Mouse (Mus musculus) kidney, adult 2 months (tissue): ENCODE results near the gene Cmc4. TPM values are rescaled to one million over a fixed set of nuclear protein-coding genes. Genes with fewer than 3 reads are reported as not detected.

Experiments
- DNase-seq: peaks from one replicate; pipeline ENCODE4 v3.0.0; 2021
- H3K27ac ChIP-seq: fragments of 200-500 bp; 2 replicates; pipeline ENCODE4 v1.5.1; 2012; ENCODE audit warnings: low read depth, low read length, control low read depth, inconsistent platforms; ENCODE audit not compliant: insufficient read depth
- H3K27me3 ChIP-seq: fragments of 200-500 bp; replicated peaks from 2 replicates; pipeline ENCODE4 v1.6.1; 2012; ENCODE audit warnings: mild to moderate bottlenecking, moderate library complexity, low read length, inconsistent platforms; ENCODE audit not compliant: control insufficient read depth, insufficient read depth
- H3K36me3 ChIP-seq: fragments of 200-500 bp; 2 replicates; pipeline ENCODE4 v1.6.1; 2012; ENCODE audit warnings: mild to moderate bottlenecking, moderate library complexity, low read length, inconsistent platforms; ENCODE audit not compliant: control insufficient read depth, insufficient read depth
- H3K4me1 ChIP-seq: fragments of 200-500 bp; 2 replicates; pipeline ENCODE4 v1.6.1; 2011; ENCODE audit warnings: low read length; ENCODE audit not compliant: control insufficient read depth, insufficient read depth
- H3K4me3 ChIP-seq: fragments of 200-500 bp; 2 replicates; pipeline ENCODE4 v1.5.1; 2011; ENCODE audit warnings: mild to moderate bottlenecking, low read depth, low read length, control low read depth; ENCODE audit not compliant: insufficient read depth
- CTCF ChIP-seq: fragments of 200-500 bp; conservative IDR thresholded peaks from 2 replicates; pipeline ENCODE4 v1.5.1; 2011; ENCODE audit warnings: low read depth, mild to moderate bottlenecking, control low read depth, low read length, moderate library complexity, mixed read lengths; ENCODE audit not compliant: insufficient read depth, insufficient read length
- POLR2A ChIP-seq: fragments of 200-500 bp; IDR thresholded peaks from one replicate; pipeline ENCODE4 v1.6.1; 2011; ENCODE audit warnings: low read depth, low read length, control low read depth
- WGBS: fragments of 180-500 bp; shearing (Covaris S2); methylation state at CpG from one replicate; pipeline ENCODE4 v1.1.7; 2018; 5-methylcytosine and 5-hydroxymethylcytosine counted together
- polyA plus RNA-seq: library from polyadenylated mRNA; depleted of rRNA; stranded (reverse); fragments of >200 nt; gene quantifications from 2 replicates; pipeline ENCODE4 v1.2.3, GENCODE M21; 2012; rRNA removed

Cmc4 gene
- polyA plus RNA-seq, 1 experiment, result 5.8 TPM

DNA sequence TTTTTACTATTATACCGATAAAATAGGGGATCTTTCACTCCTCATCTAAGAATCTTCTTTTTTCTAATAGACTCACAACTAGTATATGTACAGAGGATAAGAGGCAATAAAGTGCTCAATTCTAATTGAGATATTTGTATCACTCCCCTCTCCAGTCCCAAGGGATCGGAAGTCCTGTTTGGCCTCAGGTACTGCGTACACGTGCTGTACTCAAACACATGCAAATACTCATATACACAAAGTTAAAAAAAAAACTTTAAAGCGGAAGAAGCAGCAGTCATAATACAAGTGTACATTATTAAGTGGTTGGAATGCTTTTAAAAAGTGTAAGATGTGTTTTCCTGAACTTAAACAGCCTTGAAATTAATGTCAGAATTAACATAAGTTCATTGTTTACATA lies 34.7 kb downstream of the Cmc4 start:
- Histone ChIP-seq H3K27me3 (no peaks in the 10 kb centered on the region), H3K4me3 (peak overlapping the region; percentile 86; the same call in 1 of the 2 replicates), H3K27ac (peak overlapping the region; percentile 83; the same call in 1 of the 2 replicates), H3K4me1 (no peaks in the 10 kb centered on the region; the same call in 1 of the 2 replicates), H3K36me3 (no peaks in the 10 kb centered on the region)
- 57% methylated on average over 5 of the region's 5 CpGs for WGBS
- TF ChIP-seq POLR2A, result no peak
- TF ChIP-seq CTCF, result no peak
- no peak for DNase-seq

GRCm38 (mm10) chrX:75381176-75381575 lies 35.2 kb downstream of the Cmc4 start:
- H3K27me3 ChIP-seq, result no peaks in the 10 kb centered on the region
- H3K4me3 ChIP-seq, result no peak overlapping the region
- H3K36me3 ChIP-seq, result no peaks in the 10 kb centered on the region
- no peaks in the 10 kb centered on the region; the same call in 1 of the 2 replicates for H3K4me1 ChIP-seq
- H3K27ac ChIP-seq, result no peak overlapping the region
- TF ChIP-seq POLR2A (no peak), CTCF (no peak)
- 84% methylated on average over 1 of the region's 1 CpGs for WGBS
- DNase-seq, result no peak

DNA sequence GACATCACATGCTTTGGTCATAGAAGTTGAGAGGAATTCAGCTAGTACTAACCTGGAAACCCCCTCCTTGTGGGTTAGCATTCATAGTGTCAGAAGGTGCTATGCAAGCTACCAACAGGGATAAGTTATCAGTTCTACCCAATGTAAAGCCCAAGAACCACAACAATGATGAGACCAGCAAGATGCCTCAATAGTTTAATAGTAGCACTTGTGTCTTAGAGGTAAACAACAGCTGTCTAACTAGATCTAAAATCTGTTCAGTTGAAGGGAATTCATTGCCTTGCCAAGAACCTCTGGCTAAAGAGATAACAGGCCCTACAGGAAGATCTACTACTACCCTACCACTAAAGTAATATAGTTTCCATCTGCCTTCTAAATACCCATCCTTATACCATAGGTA lies 39.6 kb downstream of the Cmc4 start:
- no peak for TF ChIP-seq POLR2A
- no peak for TF ChIP-seq CTCF
- H3K4me1 ChIP-seq, result no peaks in the 10 kb centered on the region; the same call in 1 of the 2 replicates
- DNase-seq, result no peak
- H3K27ac ChIP-seq, result no peak overlapping the region
- H3K36me3 ChIP-seq, result no peaks in the 10 kb centered on the region
- no peak overlapping the region for H3K4me3 ChIP-seq
- H3K27me3 ChIP-seq, result no peaks in the 10 kb centered on the region

DNA sequence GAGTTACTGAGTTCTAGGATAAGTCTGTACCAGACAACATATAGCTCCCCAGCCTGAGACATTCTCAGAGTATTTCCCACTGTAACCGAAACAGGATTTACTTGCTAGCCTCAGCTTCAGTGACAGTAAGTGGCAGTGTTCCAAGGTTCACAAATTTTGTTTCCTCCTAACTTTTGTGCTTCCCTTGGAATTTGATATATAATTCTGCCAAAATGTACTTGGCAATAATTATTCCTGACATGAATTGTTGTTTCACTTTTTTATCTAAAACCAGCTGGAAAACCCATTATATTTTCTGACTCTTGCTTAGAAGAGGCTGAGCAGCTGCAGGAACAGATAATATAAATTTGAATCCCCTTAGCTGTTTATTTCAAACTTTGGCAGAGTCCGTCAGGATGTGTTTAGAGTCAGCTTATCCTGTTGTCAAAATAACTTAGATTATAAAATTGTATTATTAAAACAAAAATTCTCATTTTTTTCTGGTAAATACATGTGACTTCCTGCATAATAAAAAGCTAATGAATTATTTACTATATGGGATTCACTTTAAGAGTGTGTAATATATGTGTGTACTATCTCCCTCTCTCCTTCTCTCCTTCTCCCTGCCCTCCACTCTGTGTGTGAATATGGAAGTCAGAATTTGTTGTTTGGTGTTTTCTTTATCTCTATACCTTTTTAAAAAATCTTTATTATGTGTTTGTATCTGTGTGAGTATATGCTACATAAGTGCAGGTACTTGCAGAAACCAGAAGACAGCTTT lies 43.5 kb downstream of the Cmc4 start:
- WGBS, result 60% methylated on average over 2 of the region's 2 CpGs
- Histone ChIP-seq H3K27ac (peak overlapping the region; percentile 52; the same call in 1 of the 2 replicates), H3K27me3 (no peaks in the 10 kb centered on the region), H3K36me3 (no peaks in the 10 kb centered on the region), H3K4me3 (no peak overlapping the region), H3K4me1 (no peaks in the 10 kb centered on the region; the same call in 1 of the 2 replicates)
- peak; percentile 75 for DNase-seq
- TF ChIP-seq POLR2A (no peak), CTCF (no peak)

DNA sequence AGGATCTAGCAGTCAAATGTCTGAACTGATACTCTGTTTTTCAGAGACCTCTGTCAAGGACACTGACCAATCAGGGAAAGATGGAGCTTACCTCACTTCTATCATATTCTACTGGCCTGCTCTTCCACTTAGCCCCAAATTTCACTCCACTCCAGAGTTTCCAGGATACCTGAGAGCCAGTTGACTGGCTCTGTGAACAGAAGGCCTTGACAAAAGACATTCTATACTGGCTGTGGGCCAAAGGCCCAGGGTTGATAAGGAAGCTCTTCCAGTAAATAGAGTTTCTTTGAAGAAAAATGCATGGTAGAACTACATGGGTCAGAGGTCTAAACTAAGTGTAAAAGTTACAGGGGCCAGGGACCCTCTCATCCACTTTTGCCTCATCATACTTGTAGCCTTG lies 46.2 kb downstream of the Cmc4 start:
- no peaks in the 10 kb centered on the region; the same call in 1 of the 2 replicates for H3K4me1 ChIP-seq
- H3K36me3 ChIP-seq, result no peaks in the 10 kb centered on the region
- no peak overlapping the region for H3K27ac ChIP-seq
- H3K4me3 ChIP-seq, result no peak overlapping the region
- H3K27me3 ChIP-seq, result no peaks in the 10 kb centered on the region
- peak; percentile 41 for DNase-seq
- TF ChIP-seq POLR2A (no peak), CTCF (no peak)

Other genes with a start within 250 kb of the Cmc4 start
- gene Fundc2, start 34.2 kb downstream of the Cmc4 start, polyA plus RNA-seq, result 10.1 and 16.8 TPM in 2 replicates
- 1.4 and 2.2 TPM in 2 replicates for gene F8, start 34.0 kb downstream of the Cmc4 start, polyA plus RNA-seq
- gene Mtcp1, start within 50 bp of the Cmc4 start, polyA plus RNA-seq, result 4.3 and 5.2 TPM in 2 replicates
- 9.7 and 14.3 TPM in 2 replicates for gene Brcc3, start within 50 bp of the Cmc4 start, polyA plus RNA-seq
- 2.8 and 6.3 TPM in 2 replicates for gene Vbp1, start 97.7 kb upstream of the Cmc4 start, polyA plus RNA-seq
- gene Rab39b, start 161.6 kb upstream of the Cmc4 start, polyA plus RNA-seq, result 0.29 and 0.38 TPM in 2 replicates